In the genomic region with DNA sequence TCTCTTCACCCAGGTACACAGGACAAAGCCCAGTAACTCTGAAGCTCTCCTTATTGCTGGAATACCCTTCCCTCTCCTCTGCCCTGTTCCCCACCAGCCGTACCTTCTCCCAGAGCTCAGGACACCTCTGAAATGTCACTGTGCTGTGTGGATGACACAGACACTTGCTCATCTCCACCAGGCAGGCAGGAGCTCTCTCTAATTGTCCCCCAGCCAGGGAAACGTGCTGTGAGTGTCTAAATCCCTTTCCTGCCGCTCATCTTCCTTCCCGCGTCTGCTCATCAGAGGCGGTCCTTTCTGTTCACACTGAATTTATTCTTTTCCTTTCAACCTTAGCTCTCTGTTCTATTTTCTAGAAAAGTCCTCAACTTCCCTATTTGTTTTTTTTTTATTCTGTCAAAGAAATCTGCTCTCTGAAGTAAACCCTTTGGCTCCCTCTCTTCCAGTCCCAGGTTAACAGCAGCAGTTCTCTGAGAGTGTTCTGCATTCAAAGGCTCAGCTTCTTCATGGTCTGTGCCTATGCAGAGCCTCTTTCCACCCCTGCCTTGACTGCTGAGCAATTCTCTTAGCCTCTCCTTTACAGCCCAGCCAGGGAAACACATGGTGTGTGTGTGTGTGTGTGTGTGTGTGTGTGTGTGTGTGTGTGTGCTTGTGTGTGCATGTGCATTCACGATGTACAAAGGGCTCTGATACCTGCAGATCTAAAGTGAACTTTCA, we compare ENCODE assay signal across 26 mouse cellular contexts.
DNase-seq lines count a peak whose midpoint lies in the region; ATAC-seq lines count a peak whose summit lies in the region.
"Had no signal": no experiment of that assay in that cellular context is flagged by ENCODE, and none has a peak within 500 bp of the region (broad histone marks: within the 10 kb centered on the region; RNA-seq: fewer than 3 reads in every experiment).

No protein-coding gene starts in this region.

- no peak for ATAC-seq in hindbrain, embryonic 13.5 days (ENCODE audit: low FRiP score)
- no peak for ATAC-seq in hindbrain, embryonic 12.5 days (ENCODE audit: low FRiP score)
- ATAC-seq in neural tube, embryonic 13.5 days (ENCODE audit: low read depth), result no peak
- ATAC-seq: CD4-positive, CD25-positive, alpha-beta regulatory T cell, adult 4 months; forebrain, embryonic 15.5 days; inflammation-experienced regulatory T-cells, adult 6 months; liver, postnatal 0 days had no signal

- no peaks in the 10 kb centered on the region for H3K36me3 ChIP-seq in hindbrain, embryonic 13.5 days
- H3K36me3 ChIP-seq in hindbrain, embryonic 12.5 days, result no peaks in the 10 kb centered on the region
- H3K36me3 ChIP-seq in neural tube, embryonic 13.5 days, result no peaks in the 10 kb centered on the region
- H3K36me3 ChIP-seq: forebrain, embryonic 15.5 days; heart, embryonic 12.5 days; hindbrain, embryonic 15.5 days; limb, embryonic 13.5 days; midbrain, embryonic 12.5 days had no signal

- H3K4me1 ChIP-seq in hindbrain, embryonic 13.5 days (replicated peaks), result peaks cover 4% of the 10 kb centered on the region; the same call in 1 of the 2 replicates
- H3K4me1 ChIP-seq in hindbrain, embryonic 12.5 days, result no peaks in the 10 kb centered on the region
- H3K4me1 ChIP-seq in neural tube, embryonic 13.5 days (replicated peaks), result peaks cover 34% of the 10 kb centered on the region
- H3K4me1 ChIP-seq: forebrain, embryonic 15.5 days; hindbrain, embryonic 15.5 days; midbrain, embryonic 12.5 days had no signal

- no peaks in the 10 kb centered on the region for H3K9me3 ChIP-seq in hindbrain, embryonic 13.5 days
- H3K9me3 ChIP-seq in hindbrain, embryonic 12.5 days (replicated peaks), result no peaks in the 10 kb centered on the region
- H3K9me3 ChIP-seq in neural tube, embryonic 13.5 days, result no peaks in the 10 kb centered on the region
- H3K9me3 ChIP-seq: forebrain, embryonic 15.5 days; heart, embryonic 12.5 days; hindbrain, embryonic 15.5 days; limb, embryonic 13.5 days; midbrain, embryonic 12.5 days had no signal

- no peak overlapping the region for H3K4me3 ChIP-seq in hindbrain, embryonic 13.5 days
- no peak overlapping the region for H3K4me3 ChIP-seq in hindbrain, embryonic 12.5 days
- no peak overlapping the region for H3K4me3 ChIP-seq in neural tube, embryonic 13.5 days
- H3K4me3 ChIP-seq: forebrain, embryonic 15.5 days; heart, embryonic 12.5 days; hindbrain, embryonic 15.5 days; left cerebral cortex, adult 2 months; limb, embryonic 13.5 days; midbrain, embryonic 12.5 days; myocyte had no signal

- DNase-seq in cerebellum, postnatal 14 days, result peak; percentile 59 to 61
- DNase-seq in cerebellum, adult 9-10 months, result no peak
- DNase-seq in neural tube, embryonic 10.5 days (ENCODE audit: extremely low spot score, low spot score), result no peak
- no peak for DNase-seq in spleen, adult 12 weeks (ENCODE audit: low spot score)
- DNase-seq: adrenal gland, postnatal 25 days; gastrocnemius, postnatal 25 days; heart, adult 18-20 months; heart, postnatal 4 days; kidney, adult 11 months; kidney, postnatal 14 days; liver, postnatal 0 days; lung, postnatal 36 days; thymus, postnatal 4 days had no signal

- H3K4me2 ChIP-seq in hindbrain, embryonic 13.5 days, result no peak overlapping the region
- H3K4me2 ChIP-seq in hindbrain, embryonic 12.5 days (replicated peaks), result no peak overlapping the region
- no peak overlapping the region for H3K4me2 ChIP-seq in neural tube, embryonic 13.5 days
- H3K4me2 ChIP-seq: forebrain, embryonic 15.5 days; heart, embryonic 12.5 days; hindbrain, embryonic 15.5 days; limb, embryonic 13.5 days; liver, embryonic 11.5 days; midbrain, embryonic 12.5 days had no signal

- 67% methylated on average over 7 of the region's 7 CpGs for WGBS in hindbrain, embryonic 13.5 days
- 71% methylated on average over 7 of the region's 7 CpGs for WGBS in hindbrain, embryonic 12.5 days
- 50% methylated on average over 7 of the region's 7 CpGs for WGBS in neural tube, embryonic 13.5 days

- peak overlapping the region; percentile 66; the same call in 1 of the 2 replicates for H3K27ac ChIP-seq in hindbrain, embryonic 13.5 days
- H3K27ac ChIP-seq in hindbrain, embryonic 12.5 days, result no peak overlapping the region
- peak overlapping the region; percentile 47; the same call in 1 of the 2 replicates for H3K27ac ChIP-seq in neural tube, embryonic 13.5 days (replicated peaks)
- H3K27ac ChIP-seq: forebrain, embryonic 15.5 days; hindbrain, embryonic 15.5 days; left cerebral cortex, adult 2 months; limb, embryonic 13.5 days; midbrain, embryonic 12.5 days had no signal

- H3K27me3 ChIP-seq in hindbrain, embryonic 13.5 days, result 0 out of 2 replicates have a peak, but pooled peaks cover 3% of the 10 kb centered on the region
- H3K27me3 ChIP-seq in hindbrain, embryonic 12.5 days, result peaks cover 4% of the 10 kb centered on the region; the same call in 1 of the 2 replicates
- no peaks in the 10 kb centered on the region for H3K27me3 ChIP-seq in neural tube, embryonic 13.5 days
- H3K27me3 ChIP-seq: forebrain, embryonic 15.5 days; hindbrain, embryonic 15.5 days; midbrain, embryonic 12.5 days had no signal

- H3K9ac ChIP-seq in hindbrain, embryonic 13.5 days, result no peak overlapping the region
- no peak overlapping the region for H3K9ac ChIP-seq in hindbrain, embryonic 12.5 days
- H3K9ac ChIP-seq in neural tube, embryonic 13.5 days, result no peak overlapping the region
- H3K9ac ChIP-seq: forebrain, embryonic 15.5 days; heart, embryonic 12.5 days; hindbrain, embryonic 15.5 days; limb, embryonic 13.5 days; liver, postnatal 0 days; midbrain, embryonic 12.5 days had no signal

Comparison
In these comparisons a context has a peak if more than half of its experiments do, and no peak if none do; other contexts are left out.
1. DNase-seq: peak in cerebellum, postnatal 14 days (2 of 2); none in cerebellum, adult 9-10 months (single experiment), neural tube, embryonic 10.5 days (single experiment) and spleen, adult 12 weeks (single experiment).